Mouse (Mus musculus) gastrocnemius, postnatal 10 days (tissue): Measurements from ENCODE around the gene Ift140. TPM values are rescaled to one million over a fixed set of nuclear protein-coding genes. Genes with fewer than 3 reads are reported as not detected.
A peak's percentile ranks its signal among the peaks of the same experiment; 100 is the strongest.

Source experiments
- DNase-seq: peaks from one replicate; pipeline ENCODE4 v3.0.0; 2021; ENCODE audit warnings: mixed read lengths
- total RNA-seq, 2 experiments: library from RNA; stranded (reverse); gene quantifications; 2 replicates each; pipeline ENCODE4 v1.2.3; 2021

Gene Ift140
- total RNA-seq, 2 experiments from 2014 or later: 6.3 to 7.3 TPM

GRCm38 (mm10) chr17:25076906-25077305 is 61.0 kb downstream of the Ift140 start:
- DNase-seq: no peak

GRCm38 (mm10) chr17:25077771-25078372 is 62.0 kb downstream of the Ift140 start:
- DNase-seq: peak; percentile 72

GRCm38 (mm10) chr17:25080210-25080609 is 64.3 kb downstream of the Ift140 start:
- no peak for DNase-seq

- DNase-seq: peak; percentile 30
These were observed 65.1 kb downstream of the Ift140 start for GRCm38 (mm10) chr17:25080960-25081381.

GRCm38 (mm10) chr17:25082081-25082847 is 66.4 kb downstream of the Ift140 start:
- no peak for DNase-seq

- DNase-seq: no peak
These were observed 67.0 kb downstream of the Ift140 start for GRCm38 (mm10) chr17:25082887-25083286.

- DNase-seq: peak; percentile 55
These were observed 67.6 kb downstream of the Ift140 start, which contains the start of gene Tmem204 for GRCm38 (mm10) chr17:25083444-25083931. Tmem204 (minus strand) TSS chr17:25083591.

GRCm38 (mm10) chr17:25084835-25085385 is 69.0 kb downstream of the Ift140 start:
- DNase-seq: peak; percentile 28

- no peak for DNase-seq
These were observed 70.8 kb downstream of the Ift140 start for GRCm38 (mm10) chr17:25086724-25087123.

GRCm38 (mm10) chr17:25089158-25089557 is 73.3 kb downstream of the Ift140 start:
- DNase-seq: no peak

GRCm38 (mm10) chr17:25090450-25090849 is 74.6 kb downstream of the Ift140 start:
- DNase-seq: no peak

GRCm38 (mm10) chr17:25096221-25096620 is 80.3 kb downstream of the Ift140 start:
- no peak for DNase-seq

GRCm38 (mm10) chr17:25100052-25100451 is 84.2 kb downstream of the Ift140 start:
- no peak for DNase-seq

GRCm38 (mm10) chr17:25101338-25101737 is 85.5 kb downstream of the Ift140 start:
- no peak for DNase-seq

- DNase-seq: no peak
These were observed 91.9 kb downstream of the Ift140 start for GRCm38 (mm10) chr17:25107786-25108185.

- DNase-seq: peak; percentile 38
These were observed 93.7 kb downstream of the Ift140 start for GRCm38 (mm10) chr17:25109578-25109977.

GRCm38 (mm10) chr17:25110590-25110989 is 94.7 kb downstream of the Ift140 start:
- DNase-seq: no peak

- DNase-seq: no peak
These were observed 95.3 kb downstream of the Ift140 start for GRCm38 (mm10) chr17:25111220-25111619.

GRCm38 (mm10) chr17:25111739-25112422 is 96.0 kb downstream of the Ift140 start:
- peak; percentile 41 for DNase-seq

GRCm38 (mm10) chr17:25112423-25112810 is 96.5 kb downstream of the Ift140 start:
- DNase-seq: no peak

GRCm38 (mm10) chr17:25114908-25115645 is 99.2 kb downstream of the Ift140 start:
- DNase-seq: peak; percentile 36
